Mouse (Mus musculus): ENCODE measurements at regions not wholly inside any gene's neighbourhood (a gene's known extent, or its start where the extent isn't known, plus 50 kb on each side); places are given as distances from the start of the nearest gene placed in this dataset.
A peak's percentile ranks its signal among the peaks of the same experiment; 100 is the strongest.

GRCm38 (mm10) chr12:36949096-36949738, 159.1 kb upstream of the Meox2 start:
- no peak overlapping the region for H3K9ac ChIP-seq (ENCODE audit: low read length)
- H3K9me3 ChIP-seq (replicated peaks; ENCODE audit: control insufficient read depth, low read length) = no peaks in the 10 kb centered on the region
- ATAC-seq (replicated peaks; ENCODE audit: extremely low read depth, insufficient read depth, low FRiP score) = peak; percentile 55
- peak overlapping the region; percentile 64 for H3K27ac ChIP-seq (ENCODE audit: low read length)
- no peaks in the 10 kb centered on the region for H3K27me3 ChIP-seq (ENCODE audit: control insufficient read depth, insufficient read depth, low read length)
- no peak overlapping the region for H3K4me3 ChIP-seq (ENCODE audit: low read length)
- H3K4me1 ChIP-seq (ENCODE audit: control insufficient read depth, insufficient read depth, low read length) = peaks cover 4% of the 10 kb centered on the region
- H3K36me3 ChIP-seq (ENCODE audit: control insufficient read depth, insufficient read depth) = no peaks in the 10 kb centered on the region
- WGBS = 72% methylated on average over 2 of the region's 2 CpGs
- H3K4me2 ChIP-seq (ENCODE audit: low read depth, low read length) = no peak overlapping the region

- Histone ChIP-seq H3K4me1 (ENCODE audit: control insufficient read depth, insufficient read depth, low read length) (no peaks in the 10 kb centered on the region), H3K4me2 (ENCODE audit: low read depth, low read length) (no peak overlapping the region), H3K36me3 (ENCODE audit: control insufficient read depth, insufficient read depth) (no peaks in the 10 kb centered on the region), H3K4me3 (ENCODE audit: low read length) (no peak overlapping the region), H3K27ac (ENCODE audit: low read length) (no peak overlapping the region), H3K27me3 (ENCODE audit: control insufficient read depth, insufficient read depth, low read length) (no peaks in the 10 kb centered on the region), H3K9ac (ENCODE audit: low read length) (no peak overlapping the region), H3K9me3 (replicated peaks; ENCODE audit: control insufficient read depth, low read length) (no peaks in the 10 kb centered on the region)
- ATAC-seq (replicated peaks; ENCODE audit: extremely low read depth, insufficient read depth, low FRiP score) = no peak
- 64% methylated on average over 3 of the region's 3 CpGs for WGBS
Observed at GRCm38 (mm10) chr12:36974432-36975094, 133.8 kb upstream of the Meox2 start.

GRCm38 (mm10) chr12:36977141-36977540, 131.2 kb upstream of the Meox2 start:
- H3K27me3 ChIP-seq (ENCODE audit: control insufficient read depth, insufficient read depth, low read length) = no peaks in the 10 kb centered on the region
- no peak overlapping the region for H3K4me3 ChIP-seq (ENCODE audit: low read length)
- H3K27ac ChIP-seq (ENCODE audit: low read length) = no peak overlapping the region
- ATAC-seq (replicated peaks; ENCODE audit: extremely low read depth, insufficient read depth, low FRiP score) = no peak
- H3K4me2 ChIP-seq (ENCODE audit: low read depth, low read length) = no peak overlapping the region
- H3K9me3 ChIP-seq (replicated peaks; ENCODE audit: control insufficient read depth, low read length) = no peaks in the 10 kb centered on the region
- no peak overlapping the region for H3K9ac ChIP-seq (ENCODE audit: low read length)
- 55% methylated on average over 3 of the region's 3 CpGs for WGBS
- H3K36me3 ChIP-seq (ENCODE audit: control insufficient read depth, insufficient read depth) = no peaks in the 10 kb centered on the region
- H3K4me1 ChIP-seq (ENCODE audit: control insufficient read depth, insufficient read depth, low read length) = no peaks in the 10 kb centered on the region

- Histone ChIP-seq H3K27ac (ENCODE audit: low read length) (no peak overlapping the region), H3K9me3 (replicated peaks; ENCODE audit: control insufficient read depth, low read length) (no peaks in the 10 kb centered on the region), H3K4me3 (ENCODE audit: low read length) (no peak overlapping the region), H3K4me2 (ENCODE audit: low read depth, low read length) (no peak overlapping the region), H3K4me1 (ENCODE audit: control insufficient read depth, insufficient read depth, low read length) (no peaks in the 10 kb centered on the region), H3K27me3 (ENCODE audit: control insufficient read depth, insufficient read depth, low read length) (no peaks in the 10 kb centered on the region), H3K9ac (ENCODE audit: low read length) (no peak overlapping the region), H3K36me3 (ENCODE audit: control insufficient read depth, insufficient read depth) (no peaks in the 10 kb centered on the region)
- 68% methylated on average over 4 of the region's 4 CpGs for WGBS
- no peak for ATAC-seq (replicated peaks; ENCODE audit: extremely low read depth, insufficient read depth, low FRiP score)
Observed at GRCm38 (mm10) chr12:36991135-36991534, 117.2 kb upstream of the Meox2 start.

GRCm38 (mm10) chr12:36991970-36992369, 116.4 kb upstream of the Meox2 start:
- Histone ChIP-seq H3K27ac (ENCODE audit: low read length) (no peak overlapping the region), H3K4me1 (ENCODE audit: control insufficient read depth, insufficient read depth, low read length) (no peaks in the 10 kb centered on the region), H3K36me3 (ENCODE audit: control insufficient read depth, insufficient read depth) (no peaks in the 10 kb centered on the region), H3K4me3 (ENCODE audit: low read length) (no peak overlapping the region), H3K9me3 (replicated peaks; ENCODE audit: control insufficient read depth, low read length) (no peaks in the 10 kb centered on the region), H3K4me2 (ENCODE audit: low read depth, low read length) (no peak overlapping the region), H3K27me3 (ENCODE audit: control insufficient read depth, insufficient read depth, low read length) (no peaks in the 10 kb centered on the region), H3K9ac (ENCODE audit: low read length) (no peak overlapping the region)
- WGBS = 69% methylated on average over 4 of the region's 4 CpGs
- no peak for ATAC-seq (replicated peaks; ENCODE audit: extremely low read depth, insufficient read depth, low FRiP score)

- H3K27ac ChIP-seq (ENCODE audit: low read length) = no peak overlapping the region
- WGBS = 41% methylated on average over 3 of the region's 3 CpGs
- no peak overlapping the region for H3K4me2 ChIP-seq (ENCODE audit: low read depth, low read length)
- no peaks in the 10 kb centered on the region for H3K9me3 ChIP-seq (replicated peaks; ENCODE audit: control insufficient read depth, low read length)
- H3K27me3 ChIP-seq (ENCODE audit: control insufficient read depth, insufficient read depth, low read length) = no peaks in the 10 kb centered on the region
- no peak for ATAC-seq (replicated peaks; ENCODE audit: extremely low read depth, insufficient read depth, low FRiP score)
- no peak overlapping the region for H3K4me3 ChIP-seq (ENCODE audit: low read length)
- H3K4me1 ChIP-seq (ENCODE audit: control insufficient read depth, insufficient read depth, low read length) = no peaks in the 10 kb centered on the region
- no peaks in the 10 kb centered on the region for H3K36me3 ChIP-seq (ENCODE audit: control insufficient read depth, insufficient read depth)
- no peak overlapping the region for H3K9ac ChIP-seq (ENCODE audit: low read length)
Observed at GRCm38 (mm10) chr12:37001401-37001800, 106.9 kb upstream of the Meox2 start.

- Histone ChIP-seq H3K4me1 (ENCODE audit: control insufficient read depth, insufficient read depth, low read length) (no peaks in the 10 kb centered on the region), H3K27me3 (ENCODE audit: control insufficient read depth, insufficient read depth, low read length) (no peaks in the 10 kb centered on the region), H3K27ac (ENCODE audit: low read length) (no peak overlapping the region), H3K4me3 (ENCODE audit: low read length) (no peak overlapping the region), H3K9ac (ENCODE audit: low read length) (no peak overlapping the region), H3K9me3 (replicated peaks; ENCODE audit: control insufficient read depth, low read length) (no peaks in the 10 kb centered on the region), H3K36me3 (ENCODE audit: control insufficient read depth, insufficient read depth) (no peaks in the 10 kb centered on the region), H3K4me2 (ENCODE audit: low read depth, low read length) (no peak overlapping the region)
- WGBS = 73% methylated on average over 1 of the region's 1 CpGs
- no peak for ATAC-seq (replicated peaks; ENCODE audit: extremely low read depth, insufficient read depth, low FRiP score)
Observed at GRCm38 (mm10) chr12:37005262-37005661, 103.1 kb upstream of the Meox2 start.

GRCm38 (mm10) chr12:37010306-37010705, 98.0 kb upstream of the Meox2 start:
- H3K9me3 ChIP-seq (replicated peaks; ENCODE audit: control insufficient read depth, low read length) = no peaks in the 10 kb centered on the region
- H3K27me3 ChIP-seq (ENCODE audit: control insufficient read depth, insufficient read depth, low read length) = no peaks in the 10 kb centered on the region
- no peaks in the 10 kb centered on the region for H3K4me1 ChIP-seq (ENCODE audit: control insufficient read depth, insufficient read depth, low read length)
- ATAC-seq (replicated peaks; ENCODE audit: extremely low read depth, insufficient read depth, low FRiP score) = no peak
- no peak overlapping the region for H3K4me2 ChIP-seq (ENCODE audit: low read depth, low read length)
- WGBS = 96% methylated on average over 1 of the region's 1 CpGs
- no peak overlapping the region for H3K27ac ChIP-seq (ENCODE audit: low read length)
- no peak overlapping the region for H3K9ac ChIP-seq (ENCODE audit: low read length)
- H3K36me3 ChIP-seq (ENCODE audit: control insufficient read depth, insufficient read depth) = no peaks in the 10 kb centered on the region
- H3K4me3 ChIP-seq (ENCODE audit: low read length) = no peak overlapping the region

GRCm38 (mm10) chr12:37014401-37014800, 93.9 kb upstream of the Meox2 start:
- Histone ChIP-seq H3K9me3 (replicated peaks; ENCODE audit: control insufficient read depth, low read length) (no peaks in the 10 kb centered on the region), H3K27me3 (ENCODE audit: control insufficient read depth, insufficient read depth, low read length) (no peaks in the 10 kb centered on the region), H3K4me2 (ENCODE audit: low read depth, low read length) (no peak overlapping the region), H3K9ac (ENCODE audit: low read length) (no peak overlapping the region), H3K4me1 (ENCODE audit: control insufficient read depth, insufficient read depth, low read length) (no peaks in the 10 kb centered on the region), H3K4me3 (ENCODE audit: low read length) (no peak overlapping the region), H3K27ac (ENCODE audit: low read length) (no peak overlapping the region), H3K36me3 (ENCODE audit: control insufficient read depth, insufficient read depth) (no peaks in the 10 kb centered on the region)
- 69% methylated on average over 4 of the region's 4 CpGs for WGBS
- ATAC-seq (replicated peaks; ENCODE audit: extremely low read depth, insufficient read depth, low FRiP score) = peak; percentile 58; the same call in 1 of the 2 replicates

All from heart, embryonic 16.5 days (tissue).